Mouse (Mus musculus): Measurements from ENCODE around the gene Mmp25. TPM values are rescaled to one million over a fixed set of nuclear protein-coding genes. Genes with fewer than 3 reads are reported as not detected.

Gene Mmp25
- polyA plus RNA-seq, 1 experiment, result 1.3 TPM

GRCm38 (mm10) chr17:23681086-23681485 lies 36.0 kb upstream of the Mmp25 start:
- H3K4me3 ChIP-seq (ENCODE audit: extremely low read depth, insufficient read depth, insufficient read length), result no peak overlapping the region
- WGBS, result 75% methylated on average over 10 of the region's 10 CpGs
- peaks cover 6% of the 10 kb centered on the region for H3K4me1 ChIP-seq (ENCODE audit: control insufficient read depth, insufficient read depth, insufficient read length)
- no peaks in the 10 kb centered on the region for H3K36me3 ChIP-seq (ENCODE audit: control insufficient read depth, insufficient read depth, low read length)
- DNase-seq (ENCODE audit: low read depth in 1 of 2, low spot score in 2 of 2), result no peak
- H3K27ac ChIP-seq (ENCODE audit: insufficient read depth, low read length), result no peak overlapping the region
- H3K27me3 ChIP-seq (ENCODE audit: control insufficient read depth, insufficient read depth, low read length), result peaks cover 10% of the 10 kb centered on the region
- TF ChIP-seq CTCF (IDR thresholded peaks at IDR 0.05; ENCODE audit: extremely low read depth, insufficient read depth, insufficient read length, insufficient replicate concordance) (no peak), POLR2A (IDR thresholded peaks at IDR 0.05; ENCODE audit: low read depth, low read length) (no peak)

- DNase-seq (ENCODE audit: low read depth in 1 of 2, low spot score in 2 of 2), result no peak
- WGBS, result 76% methylated on average over 9 of the region's 9 CpGs
- Histone ChIP-seq H3K36me3 (ENCODE audit: control insufficient read depth, insufficient read depth, low read length) (no peaks in the 10 kb centered on the region), H3K4me1 (ENCODE audit: control insufficient read depth, insufficient read depth, insufficient read length) (peaks cover 8% of the 10 kb centered on the region), H3K4me3 (ENCODE audit: extremely low read depth, insufficient read depth, insufficient read length) (no peak overlapping the region), H3K27ac (ENCODE audit: insufficient read depth, low read length) (no peak overlapping the region), H3K27me3 (ENCODE audit: control insufficient read depth, insufficient read depth, low read length) (peaks cover 10% of the 10 kb centered on the region)
- TF ChIP-seq POLR2A (IDR thresholded peaks at IDR 0.05; ENCODE audit: low read depth, low read length) (no peak), CTCF (IDR thresholded peaks at IDR 0.05; ENCODE audit: extremely low read depth, insufficient read depth, insufficient read length, insufficient replicate concordance) (no peak)
Observed at GRCm38 (mm10) chr17:23680336-23680735, 35.3 kb upstream of the Mmp25 start.

- no peak for DNase-seq (ENCODE audit: low read depth in 1 of 2, low spot score in 2 of 2)
- 15% methylated on average over 38 of the region's 38 CpGs for WGBS
Observed at GRCm38 (mm10) chr17:23679127-23679835, 34.2 kb upstream of the Mmp25 start, which contains the start of gene Cldn6. TSS of gene Cldn6 (plus strand) at chr17:23679249.

GRCm38 (mm10) chr17:23677236-23677679 lies 32.2 kb upstream of the Mmp25 start, which contains the start of gene Tnfrsf12a:
TSS of gene Tnfrsf12a (minus strand) at chr17:23677468.
- peaks cover 8% of the 10 kb centered on the region for H3K27me3 ChIP-seq (ENCODE audit: control insufficient read depth, insufficient read depth, low read length)

More at GRCm38 (mm10) chr17:23679127-23679835, 34.2 kb upstream of the Mmp25 start, which contains the start of gene Cldn6:
- Histone ChIP-seq H3K4me3 (ENCODE audit: extremely low read depth, insufficient read depth, insufficient read length) (no peak within 1 kb of the TSS), H3K27ac (ENCODE audit: insufficient read depth, low read length) (no peak within 1 kb of the TSS), H3K36me3 (ENCODE audit: control insufficient read depth, insufficient read depth, low read length) (no peaks in the 10 kb centered on the region), H3K4me1 (ENCODE audit: control insufficient read depth, insufficient read depth, insufficient read length) (peaks cover 11% of the 10 kb centered on the region), H3K27me3 (ENCODE audit: control insufficient read depth, insufficient read depth, low read length) (peaks cover 10% of the 10 kb centered on the region)
- TF ChIP-seq CTCF (IDR thresholded peaks at IDR 0.05; ENCODE audit: extremely low read depth, insufficient read depth, insufficient read length, insufficient replicate concordance) (no peak), POLR2A (IDR thresholded peaks at IDR 0.05; ENCODE audit: low read depth, low read length) (no peak)

GRCm38 (mm10) chr17:23676473-23677031 lies 31.5 kb upstream of the Mmp25 start:
- TF ChIP-seq CTCF (IDR thresholded peaks at IDR 0.05; ENCODE audit: extremely low read depth, insufficient read depth, insufficient read length, insufficient replicate concordance) (no peak), POLR2A (IDR thresholded peaks at IDR 0.05; ENCODE audit: low read depth, low read length) (no peak)
- Histone ChIP-seq H3K27me3 (ENCODE audit: control insufficient read depth, insufficient read depth, low read length) (peaks cover 8% of the 10 kb centered on the region), H3K27ac (ENCODE audit: insufficient read depth, low read length) (no peak overlapping the region), H3K36me3 (ENCODE audit: control insufficient read depth, insufficient read depth, low read length) (no peaks in the 10 kb centered on the region), H3K4me3 (ENCODE audit: extremely low read depth, insufficient read depth, insufficient read length) (peak overlapping the region; percentile 76), H3K4me1 (ENCODE audit: control insufficient read depth, insufficient read depth, insufficient read length) (peaks cover 13% of the 10 kb centered on the region)
- no peak for DNase-seq (ENCODE audit: low read depth in 1 of 2, low spot score in 2 of 2)
- WGBS, result under 1% methylated on average over 37 of the region's 37 CpGs

More at GRCm38 (mm10) chr17:23677236-23677679, 32.2 kb upstream of the Mmp25 start, which contains the start of gene Tnfrsf12a:
- H3K4me1 ChIP-seq (ENCODE audit: control insufficient read depth, insufficient read depth, insufficient read length), result peaks cover 13% of the 10 kb centered on the region
- peak; percentile 68 to 82 for DNase-seq (ENCODE audit: low read depth in 1 of 2, low spot score in 2 of 2)
- peak; percentile 89 for TF ChIP-seq POLR2A (IDR thresholded peaks at IDR 0.05; ENCODE audit: low read depth, low read length)
- no peak for TF ChIP-seq CTCF (IDR thresholded peaks at IDR 0.05; ENCODE audit: extremely low read depth, insufficient read depth, insufficient read length, insufficient replicate concordance)
- no peaks in the 10 kb centered on the region for H3K36me3 ChIP-seq (ENCODE audit: control insufficient read depth, insufficient read depth, low read length)
- WGBS, result under 1% methylated on average over 34 of the region's 34 CpGs
- H3K27ac ChIP-seq (ENCODE audit: insufficient read depth, low read length), result peak within 1 kb of the TSS; percentile 12; the same call in 1 of the 2 replicates
- peak within 1 kb of the TSS; percentile 76 for H3K4me3 ChIP-seq (ENCODE audit: extremely low read depth, insufficient read depth, insufficient read length)

GRCm38 (mm10) chr17:23675564-23676281 lies 30.6 kb upstream of the Mmp25 start:
- TF ChIP-seq CTCF (IDR thresholded peaks at IDR 0.05; ENCODE audit: extremely low read depth, insufficient read depth, insufficient read length, insufficient replicate concordance) (no peak), POLR2A (IDR thresholded peaks at IDR 0.05; ENCODE audit: low read depth, low read length) (no peak)
- Histone ChIP-seq H3K27me3 (ENCODE audit: control insufficient read depth, insufficient read depth, low read length) (peaks cover 8% of the 10 kb centered on the region), H3K27ac (ENCODE audit: insufficient read depth, low read length) (no peak overlapping the region; the same call in 1 of the 2 replicates), H3K4me1 (ENCODE audit: control insufficient read depth, insufficient read depth, insufficient read length) (peaks cover 13% of the 10 kb centered on the region), H3K4me3 (ENCODE audit: extremely low read depth, insufficient read depth, insufficient read length) (peak overlapping the region; percentile 76; the same call in 1 of the 2 replicates), H3K36me3 (ENCODE audit: control insufficient read depth, insufficient read depth, low read length) (no peaks in the 10 kb centered on the region)
- WGBS, result 19% methylated on average over 15 of the region's 15 CpGs
- no peak for DNase-seq (ENCODE audit: low read depth in 1 of 2, low spot score in 2 of 2)
